Mouse (Mus musculus) layer of hippocampus, adult 9-10 months (tissue): Measurements from ENCODE around the gene Gm5767.

Experiments used
- DNase-seq: peaks from one replicate; pipeline ENCODE4 v3.0.0; 2022; ENCODE audit warnings: low spot score

Gene Gm5767

GRCm38 (mm10) chr16:8680470-8680869 lies at the start of gene Gm5767:
Gene Gm5767, plus strand, starts transcription at chr16:8680770.
- DNase-seq = no peak

GRCm38 (mm10) chr16:8631428-8631827 lies 49.1 kb upstream of the Gm5767 start:
- DNase-seq = no peak

GRCm38 (mm10) chr16:8636867-8637216 lies 43.7 kb upstream of the Gm5767 start:
- no peak for DNase-seq

GRCm38 (mm10) chr16:8637217-8638051 lies 43.1 kb upstream of the Gm5767 start, which contains the start of the genes Pmm2 and Tmem186:
Gene Pmm2, plus strand, starts transcription at chr16:8637674.
Gene Tmem186, minus strand, starts transcription at chr16:8637712.
- DNase-seq = peak; percentile 68

- DNase-seq = no peak
Measured at GRCm38 (mm10) chr16:8638131-8638530, 42.4 kb upstream of the Gm5767 start.

- DNase-seq = no peak
Measured at GRCm38 (mm10) chr16:8639466-8640191, 40.9 kb upstream of the Gm5767 start.

GRCm38 (mm10) chr16:8643855-8644254 lies 36.7 kb upstream of the Gm5767 start:
- DNase-seq = peak; percentile 50

GRCm38 (mm10) chr16:8645546-8645945 lies 35.0 kb upstream of the Gm5767 start:
- DNase-seq = no peak

GRCm38 (mm10) chr16:8650007-8650406 lies 30.6 kb upstream of the Gm5767 start:
- DNase-seq = no peak

- no peak for DNase-seq
Measured at GRCm38 (mm10) chr16:8655108-8655507, 25.5 kb upstream of the Gm5767 start.

- no peak for DNase-seq
Measured at GRCm38 (mm10) chr16:8655599-8655998, 25.0 kb upstream of the Gm5767 start.

GRCm38 (mm10) chr16:8656256-8656655 lies 24.3 kb upstream of the Gm5767 start:
- DNase-seq = no peak

- DNase-seq = no peak
Measured at GRCm38 (mm10) chr16:8658349-8658748, 22.2 kb upstream of the Gm5767 start.

- no peak for DNase-seq
Measured at GRCm38 (mm10) chr16:8658764-8659163, 21.8 kb upstream of the Gm5767 start.

GRCm38 (mm10) chr16:8663022-8663421 lies 17.5 kb upstream of the Gm5767 start:
- DNase-seq = no peak

- DNase-seq = no peak
Measured at GRCm38 (mm10) chr16:8663606-8664539, 16.7 kb upstream of the Gm5767 start.

GRCm38 (mm10) chr16:8665367-8665766 lies 15.2 kb upstream of the Gm5767 start:
- DNase-seq = no peak

- no peak for DNase-seq
Measured at GRCm38 (mm10) chr16:8666452-8666851, 14.1 kb upstream of the Gm5767 start.

- no peak for DNase-seq
Measured at GRCm38 (mm10) chr16:8667261-8667660, 13.3 kb upstream of the Gm5767 start.

GRCm38 (mm10) chr16:8667814-8668213 lies 12.8 kb upstream of the Gm5767 start:
- no peak for DNase-seq

GRCm38 (mm10) chr16:8668386-8668785 lies 12.2 kb upstream of the Gm5767 start:
- DNase-seq = no peak

GRCm38 (mm10) chr16:8669432-8669831 lies 11.1 kb upstream of the Gm5767 start:
- no peak for DNase-seq
